Mouse (Mus musculus): Measurements from ENCODE around the gene Akirin2. TPM values are rescaled to one million over a fixed set of nuclear protein-coding genes. Genes with fewer than 3 reads are reported as not detected.
"Not testable (repeated sequence)": the region's sequence is repeated elsewhere in the genome, so short reads cannot be mapped to it uniquely, and the experiment has no call there.

Akirin2 gene
- total RNA-seq, 1 experiment: 56.4 TPM

DNA sequence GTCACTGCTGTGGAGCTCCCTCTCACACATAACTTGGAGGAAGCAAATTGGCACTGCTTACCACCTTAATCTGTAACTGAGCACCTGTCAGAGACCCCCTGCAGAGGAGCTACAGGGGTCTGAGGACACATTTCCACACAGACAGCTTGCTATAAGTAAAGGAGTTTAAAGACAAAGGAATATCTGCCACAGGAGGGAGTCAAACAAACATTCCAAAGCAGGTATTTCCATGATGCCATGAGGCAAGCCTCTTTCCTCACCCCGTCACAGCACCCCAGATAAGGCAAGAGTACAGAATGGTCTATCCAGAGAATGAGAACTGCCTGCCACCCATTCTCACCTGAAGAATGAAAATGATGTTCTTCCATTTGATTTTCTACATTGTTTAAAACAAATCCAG lies 28.5 kb downstream of the Akirin2 start:
- H3K9ac ChIP-seq (ENCODE audit: insufficient read depth, low read depth, low read length, poor library complexity, severe bottlenecking): no peak overlapping the region
- in situ Hi-C loops (cut with MboI; ENCODE audit: low sequenced_read_pairs in 2 of 2, unreplicated experiment in 2 of 2): no loop called here
- DNase-seq (ENCODE audit: low read depth, low spot score): no peak
- H3K4me1 ChIP-seq (ENCODE audit: control insufficient read depth in 2 of 2, insufficient read depth in 2 of 2, low read length in 2 of 2, poor library complexity in 1 of 2): peaks cover 0 to 9% of the 10 kb centered on the region in 2 experiments; a peak in 2 of 4 replicates
- H3K9me3 ChIP-seq (ENCODE audit: control insufficient read depth, insufficient read depth, low read depth, low read length): no peaks in the 10 kb centered on the region
- H3K27ac ChIP-seq (ENCODE audit: insufficient read depth, low read depth, low read length, poor library complexity, severe bottlenecking): no peak overlapping the region
- H3K36me3 ChIP-seq (ENCODE audit: control insufficient read depth, insufficient read depth, low read length, poor library complexity, severe bottlenecking): peaks cover 32% of the 10 kb centered on the region
- TF ChIP-seq ZC3H11A (IDR thresholded peaks at IDR 0.05; ENCODE audit: borderline replicate concordance, low read depth, low read length) (no peak), ZNF384 (IDR thresholded peaks at IDR 0.05; ENCODE audit: low read depth, low read length) (no peak), CHD2 (IDR thresholded peaks at IDR 0.05; ENCODE audit: low read depth, low read length) (no peak), HCFC1 (IDR thresholded peaks at IDR 0.05; ENCODE audit: borderline replicate concordance, insufficient read depth, low read length) (no peak), MAFK (IDR thresholded peaks at IDR 0.05; ENCODE audit: insufficient read depth, low read depth, low read length) (no peak)
- H3K4me3 ChIP-seq (ENCODE audit: insufficient read depth in 1 of 2, low read depth in 1 of 2, low read length in 2 of 2, poor library complexity in 1 of 2, severe bottlenecking in 1 of 2): no peak overlapping the region

DNA sequence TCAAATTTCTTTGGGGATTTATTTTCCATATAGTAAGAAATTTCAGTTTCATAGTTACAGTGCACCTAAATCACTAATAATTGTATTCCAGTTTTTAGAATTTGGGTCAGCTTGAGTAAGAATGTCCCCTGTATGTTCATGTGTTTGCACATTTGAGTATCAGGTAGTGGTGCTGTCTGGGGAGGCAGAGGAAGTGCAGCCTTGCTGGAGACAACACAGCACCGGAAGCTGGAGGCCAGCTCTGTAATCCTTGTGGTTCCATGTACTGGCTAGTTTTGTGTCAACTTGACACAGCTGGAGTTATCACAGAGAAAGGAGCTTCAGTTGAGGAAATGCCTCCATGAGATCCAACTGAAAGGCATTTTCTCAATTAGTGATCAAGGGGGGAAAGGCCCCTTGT lies 30.8 kb downstream of the Akirin2 start:
- H3K4me1 ChIP-seq (ENCODE audit: control insufficient read depth in 2 of 2, insufficient read depth in 2 of 2, low read length in 2 of 2, poor library complexity in 1 of 2); H3K4me3 ChIP-seq (ENCODE audit: insufficient read depth in 1 of 2, low read depth in 1 of 2, low read length in 2 of 2, poor library complexity in 1 of 2, severe bottlenecking in 1 of 2); in situ Hi-C loops (cut with MboI; ENCODE audit: low sequenced_read_pairs in 2 of 2, unreplicated experiment in 2 of 2); H3K9ac ChIP-seq (ENCODE audit: insufficient read depth, low read depth, low read length, poor library complexity, severe bottlenecking); DNase-seq (ENCODE audit: low read depth, low spot score); H3K27ac ChIP-seq (ENCODE audit: insufficient read depth, low read depth, low read length, poor library complexity, severe bottlenecking); H3K9me3 ChIP-seq (ENCODE audit: control insufficient read depth, insufficient read depth, low read depth, low read length): not testable (repeated sequence)
- peaks cover 29% of the 10 kb centered on the region for H3K36me3 ChIP-seq (ENCODE audit: control insufficient read depth, insufficient read depth, low read length, poor library complexity, severe bottlenecking)

DNA sequence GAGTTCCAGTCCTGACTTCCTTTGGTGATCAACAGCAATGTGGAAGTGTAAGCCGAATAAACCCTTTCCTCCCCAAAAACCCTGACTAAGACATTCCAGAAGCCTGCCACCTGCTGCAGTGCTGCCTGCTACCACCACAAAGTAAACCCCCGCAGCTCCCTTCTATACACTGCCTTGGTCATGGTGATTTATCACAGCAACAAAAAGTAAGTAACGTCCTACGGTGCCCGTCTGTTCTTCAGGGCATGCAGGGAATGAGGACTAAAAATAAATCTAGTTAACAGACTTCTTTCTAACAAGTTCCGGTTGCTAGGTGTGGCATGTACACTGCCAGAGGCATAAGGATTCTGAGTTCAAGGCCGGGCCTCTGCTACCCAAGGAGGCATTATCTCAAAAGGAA lies 31.3 kb downstream of the Akirin2 start:
- peaks cover 0 to 9% of the 10 kb centered on the region in 2 experiments; a peak in 2 of 4 replicates for H3K4me1 ChIP-seq (ENCODE audit: control insufficient read depth in 2 of 2, insufficient read depth in 2 of 2, low read length in 2 of 2, poor library complexity in 1 of 2)
- in situ Hi-C loops (cut with MboI; ENCODE audit: low sequenced_read_pairs in 2 of 2, unreplicated experiment in 2 of 2): no loop called here
- H3K9me3 ChIP-seq (ENCODE audit: control insufficient read depth, insufficient read depth, low read depth, low read length): no peaks in the 10 kb centered on the region
- H3K36me3 ChIP-seq (ENCODE audit: control insufficient read depth, insufficient read depth, low read length, poor library complexity, severe bottlenecking): peaks cover 32% of the 10 kb centered on the region
- no peak for DNase-seq (ENCODE audit: low read depth, low spot score)
- no peak overlapping the region; the same call in 1 of the 2 replicates for H3K27ac ChIP-seq (ENCODE audit: insufficient read depth, low read depth, low read length, poor library complexity, severe bottlenecking)
- no peak for TF ChIP-seq CHD2 (IDR thresholded peaks at IDR 0.05; ENCODE audit: low read depth, low read length)
- TF ChIP-seq HCFC1 (IDR thresholded peaks at IDR 0.05; ENCODE audit: borderline replicate concordance, insufficient read depth, low read length): no peak
- 0 out of 2 replicates have a peak, but pooled peaks have one; percentile 46 for TF ChIP-seq MAFK (IDR thresholded peaks at IDR 0.05; ENCODE audit: insufficient read depth, low read depth, low read length)
- TF ChIP-seq ZNF384 (IDR thresholded peaks at IDR 0.05; ENCODE audit: low read depth, low read length): no peak
- H3K9ac ChIP-seq (ENCODE audit: insufficient read depth, low read depth, low read length, poor library complexity, severe bottlenecking): no peak overlapping the region
- no peak overlapping the region for H3K4me3 ChIP-seq (ENCODE audit: insufficient read depth in 1 of 2, low read depth in 1 of 2, low read length in 2 of 2, poor library complexity in 1 of 2, severe bottlenecking in 1 of 2)

DNA sequence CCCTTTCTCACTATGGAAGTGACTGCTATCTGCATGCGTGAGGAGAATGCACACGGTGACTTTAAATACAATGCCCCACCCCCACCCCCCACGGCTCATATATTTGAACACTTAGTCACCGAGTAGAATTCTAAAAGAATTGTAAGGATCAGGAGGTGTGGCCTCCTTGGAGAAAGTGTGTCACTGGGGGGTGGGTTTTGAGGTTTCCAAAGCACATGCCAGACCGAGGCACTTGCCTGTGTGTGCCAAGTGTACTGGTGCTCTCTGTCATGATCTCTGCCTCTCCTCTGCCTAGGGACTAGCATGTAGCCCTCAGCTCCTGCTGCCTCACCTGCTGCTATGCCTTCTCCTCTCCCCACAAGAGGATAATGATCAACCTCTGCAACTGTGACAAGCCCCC lies 31.7 kb downstream of the Akirin2 start:
- H3K27ac ChIP-seq (ENCODE audit: insufficient read depth, low read depth, low read length, poor library complexity, severe bottlenecking): no peak overlapping the region; the same call in 1 of the 2 replicates
- H3K36me3 ChIP-seq (ENCODE audit: control insufficient read depth, insufficient read depth, low read length, poor library complexity, severe bottlenecking): peaks cover 33% of the 10 kb centered on the region
- peaks cover 0 to 9% of the 10 kb centered on the region in 2 experiments; a peak in 2 of 4 replicates for H3K4me1 ChIP-seq (ENCODE audit: control insufficient read depth in 2 of 2, insufficient read depth in 2 of 2, low read length in 2 of 2, poor library complexity in 1 of 2)
- no peak overlapping the region for H3K9ac ChIP-seq (ENCODE audit: insufficient read depth, low read depth, low read length, poor library complexity, severe bottlenecking)
- in situ Hi-C loops (cut with MboI; ENCODE audit: low sequenced_read_pairs in 2 of 2, unreplicated experiment in 2 of 2): no loop called here
- no peak for TF ChIP-seq ZC3H11A (IDR thresholded peaks at IDR 0.05; ENCODE audit: borderline replicate concordance, low read depth, low read length)
- H3K4me3 ChIP-seq (ENCODE audit: insufficient read depth in 1 of 2, low read depth in 1 of 2, low read length in 2 of 2, poor library complexity in 1 of 2, severe bottlenecking in 1 of 2): no peak overlapping the region
- H3K9me3 ChIP-seq (ENCODE audit: control insufficient read depth, insufficient read depth, low read depth, low read length): no peaks in the 10 kb centered on the region
- DNase-seq (ENCODE audit: low read depth, low spot score): peak; percentile 31

DNA sequence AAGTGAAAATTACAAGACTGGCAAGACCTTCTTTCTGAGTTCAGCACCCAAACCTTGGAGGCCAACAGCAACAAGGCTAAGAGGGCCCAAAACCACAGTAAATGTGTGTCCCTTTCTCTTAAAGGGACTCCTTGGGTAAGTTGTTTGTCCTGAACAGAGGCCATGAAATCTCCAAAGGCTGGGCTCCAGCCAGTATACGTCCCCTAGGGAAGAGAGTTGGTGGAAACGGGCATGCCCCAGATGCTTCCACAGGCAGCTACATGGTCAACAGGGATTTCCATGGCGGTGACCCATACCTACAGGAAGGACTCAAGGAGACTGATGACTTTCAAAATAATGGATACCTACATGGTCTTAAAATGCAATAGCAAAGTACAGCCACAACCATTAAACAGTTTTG lies 32.7 kb downstream of the Akirin2 start:
- Histone ChIP-seq H3K36me3 (ENCODE audit: control insufficient read depth, insufficient read depth, low read length, poor library complexity, severe bottlenecking) (peaks cover 31% of the 10 kb centered on the region), H3K9ac (ENCODE audit: insufficient read depth, low read depth, low read length, poor library complexity, severe bottlenecking) (no peak overlapping the region), H3K9me3 (ENCODE audit: control insufficient read depth, insufficient read depth, low read depth, low read length) (no peaks in the 10 kb centered on the region), H3K27ac (ENCODE audit: insufficient read depth, low read depth, low read length, poor library complexity, severe bottlenecking) (no peak overlapping the region), H3K4me1 (ENCODE audit: control insufficient read depth in 2 of 2, insufficient read depth in 2 of 2, low read length in 2 of 2, poor library complexity in 1 of 2) (peaks cover 0 to 9% of the 10 kb centered on the region in 2 experiments; a peak in 2 of 4 replicates), H3K4me3 (ENCODE audit: insufficient read depth in 1 of 2, low read depth in 1 of 2, low read length in 2 of 2, poor library complexity in 1 of 2, severe bottlenecking in 1 of 2) (no peak overlapping the region)
- no peak for TF ChIP-seq ZC3H11A (IDR thresholded peaks at IDR 0.05; ENCODE audit: borderline replicate concordance, low read depth, low read length)
- TF ChIP-seq HCFC1 (IDR thresholded peaks at IDR 0.05; ENCODE audit: borderline replicate concordance, insufficient read depth, low read length): no peak
- TF ChIP-seq ZNF384 (IDR thresholded peaks at IDR 0.05; ENCODE audit: low read depth, low read length): no peak
- TF ChIP-seq CHD2 (IDR thresholded peaks at IDR 0.05; ENCODE audit: low read depth, low read length): no peak
- TF ChIP-seq MAFK (IDR thresholded peaks at IDR 0.05; ENCODE audit: insufficient read depth, low read depth, low read length): no peak
- in situ Hi-C loops (cut with MboI; ENCODE audit: low sequenced_read_pairs in 2 of 2, unreplicated experiment in 2 of 2): no loop called here
- no peak for DNase-seq (ENCODE audit: low read depth, low spot score)
